ENCODE assay signal across 17 mouse cellular contexts in genomic region chr14:37154391-37154790, GRCm38 (mm10). TPM values are rescaled to one million over a fixed set of nuclear protein-coding genes. Genes with fewer than 3 reads are reported as not detected.
"Had no signal": no experiment of that assay in that cellular context is flagged by ENCODE, and none has a peak within 500 bp of the region (broad histone marks: within the 10 kb centered on the region; RNA-seq: fewer than 3 reads in every experiment).

No protein-coding gene starts in this region.

- H3K4me1 ChIP-seq: neural tube, embryonic 13.5 days; stomach, embryonic 15.5 days had no signal

- H3K36me3 ChIP-seq: neural tube, embryonic 13.5 days; stomach, embryonic 15.5 days had no signal

- H3K4me2 ChIP-seq: neural tube, embryonic 13.5 days; stomach, embryonic 15.5 days had no signal

- H3K9me3 ChIP-seq: stomach, embryonic 15.5 days had no signal

- H3K4me3 ChIP-seq: neural tube, embryonic 13.5 days; stomach, embryonic 15.5 days had no signal

- H3K27me3 ChIP-seq: neural tube, embryonic 13.5 days; stomach, embryonic 15.5 days had no signal

- DNase-seq: retina, postnatal 1 day; right cerebral cortex, adult 18-20 months; right cerebral cortex, postnatal 14 days; right cerebral cortex, postnatal 25 days; right cerebral cortex, postnatal 4 days; spleen, adult 18-20 months; thymus, adult 18-20 months; thymus, adult 2 months; thymus, postnatal 14 days; thymus, postnatal 25 days; thymus, postnatal 36 days; thymus, postnatal 4 days had no signal

- H3K27ac ChIP-seq: neural tube, embryonic 13.5 days; stomach, embryonic 15.5 days; stomach, postnatal 0 days had no signal

- H3K9ac ChIP-seq: neural tube, embryonic 13.5 days; stomach, embryonic 15.5 days had no signal

RNA-seq across cellular contexts. Expression of gene 2610528A11Rik, which starts 40.6 kb away (rescaled TPM):
- total RNA-seq: neutrophil, adult 5-6 weeks had no signal
- polyA plus RNA-seq: neural tube, embryonic 14.5 days had no signal

RNA-seq across cellular contexts. Expression of gene Cdhr1, which starts 56.2 kb away (rescaled TPM):
- total RNA-seq: neutrophil, adult 5-6 weeks had no signal
